Mouse (Mus musculus) hindbrain, postnatal 0 days (tissue): ENCODE results near the gene Rab15. TPM values are rescaled to one million over a fixed set of nuclear protein-coding genes. Genes with fewer than 3 reads are reported as not detected.
"Not testable (repeated sequence)": the region's sequence is repeated elsewhere in the genome, so short reads cannot be mapped to it uniquely, and the experiment has no call there.

Experiments
- ATAC-seq: fragments of 200-750 bp; cut with Nextera tagmentation; 2 replicates; pipeline ENCODE4 v1.8.0; 2017; ENCODE audit warnings: mild to moderate bottlenecking, moderate TSS enrichment, moderate library complexity
- DNase-seq: peaks from one replicate; pipeline ENCODE4 v3.0.0-alpha.2; 2015; ENCODE audit warnings: low spot score
- H3K27ac ChIP-seq: fragments of 300-500 bp; sonication (generic); 2 replicates; pipeline ENCODE4 v1.5.1; 2014; ENCODE audit warnings: mild to moderate bottlenecking
- H3K27me3 ChIP-seq: fragments of 300-500 bp; sonication (generic); 2 replicates; pipeline ENCODE4 v1.6.1; 2014; ENCODE audit warnings: low read length, mixed read lengths; ENCODE audit not compliant: insufficient read depth
- H3K36me3 ChIP-seq: fragments of 300-500 bp; sonication (generic); 2 replicates; pipeline ENCODE4 v1.6.1; 2014; ENCODE audit warnings: low read length, mixed read lengths; ENCODE audit not compliant: insufficient read depth
- H3K4me1 ChIP-seq: fragments of 300-500 bp; sonication (generic); 2 replicates; pipeline ENCODE4 v1.6.1; 2014; ENCODE audit warnings: antibody characterized with exemption, low read length, mixed read lengths; ENCODE audit not compliant: insufficient read depth
- H3K4me2 ChIP-seq: fragments of 300-500 bp; sonication (generic); 2 replicates; pipeline ENCODE4 v1.6.1; 2014; ENCODE audit warnings: low read depth, mild to moderate bottlenecking, low read length, moderate library complexity, mixed read lengths
- H3K4me3 ChIP-seq: fragments of 300-500 bp; sonication (generic); 2 replicates; pipeline ENCODE4 v1.5.1; 2014; ENCODE audit warnings: low read length
- H3K9ac ChIP-seq: fragments of 300-500 bp; sonication (generic); replicated peaks from 2 replicates; pipeline ENCODE4 v1.6.1; 2014; ENCODE audit warnings: mild to moderate bottlenecking, low read length, moderate library complexity, mixed read lengths
- H3K9me3 ChIP-seq: fragments of 300-500 bp; sonication (generic); 2 replicates; pipeline ENCODE4 v1.6.1; 2016; ENCODE audit warnings: low read length, mixed read lengths
- CTCF ChIP-seq: IDR thresholded peaks from 2 replicates; pipeline ENCODE4 v1.5.1; 2016; ENCODE audit warnings: antibody characterized with exemption, control low read depth, low read depth
- WGBS: fragments of 180-500 bp; shearing (Covaris S2); extraction: QIAGEN DNeasy Blood & Tissue Kit; methylation state at CpG from one replicate; pipeline ENCODE4 v1.1.7; 2014; 5-methylcytosine and 5-hydroxymethylcytosine counted together
- polyA plus RNA-seq: library from polyadenylated mRNA; unstranded; fragments of >200 nt; fragmentation: Nextera tagmentation; extraction: Ambion mirVana; gene quantifications from 2 replicates; pipeline ENCODE4 v1.2.1, GENCODE M21; 2015
- total RNA-seq: library from RNA; depleted of rRNA; stranded (reverse); fragments of >200 nt; gene quantifications from 2 replicates; pipeline ENCODE4 v1.2.3, GENCODE M21; 2014

The Rab15 gene
- total and polyA plus RNA-seq, 2 experiments from 2014 or later = 56.5 to 110 TPM

- 59% methylated on average over 5 of the region's 5 CpGs for WGBS
- Histone ChIP-seq H3K27me3 (no peaks in the 10 kb centered on the region), H3K27ac (no peak overlapping the region), H3K4me3 (no peak overlapping the region), H3K4me1 (no peaks in the 10 kb centered on the region), H3K9me3 (no peaks in the 10 kb centered on the region), H3K9ac (no peak overlapping the region), H3K36me3 (peaks cover 9% of the 10 kb centered on the region), H3K4me2 (no peak overlapping the region)
- no peak for TF ChIP-seq CTCF
- ATAC-seq (no peak), DNase-seq (no peak)
Observed at GRCm38 (mm10) chr12:76798008-76798720, 24.5 kb downstream of the Rab15 start.

DNA sequence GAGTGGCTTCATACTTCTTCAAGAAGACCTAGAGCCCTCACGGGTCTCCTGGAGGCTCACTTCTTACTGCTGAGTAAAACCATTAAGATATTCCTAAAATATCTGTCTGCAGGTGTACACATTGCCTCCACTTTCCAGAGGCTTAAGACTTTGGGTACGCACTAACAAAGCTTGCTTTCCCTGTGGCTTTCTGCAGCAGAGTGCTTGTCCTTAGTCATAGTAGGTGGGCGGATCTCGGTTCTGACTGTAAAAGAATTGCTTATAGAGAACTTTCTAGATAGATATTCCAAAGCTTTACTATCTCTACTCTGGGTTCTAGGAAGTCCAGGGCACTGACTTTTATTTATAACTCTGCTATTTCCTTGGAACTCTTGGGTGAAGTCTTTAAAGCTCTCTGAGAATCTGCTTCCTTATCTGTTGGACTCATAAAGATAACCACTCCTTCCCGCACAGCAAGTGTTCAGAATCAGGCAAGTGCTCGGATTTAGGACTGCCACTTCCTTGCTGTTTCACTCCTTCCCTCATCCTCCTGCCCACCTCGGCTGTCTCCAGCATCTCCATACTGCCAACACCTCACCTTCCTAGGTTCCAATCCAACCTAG, 25.7 kb downstream of the Rab15 start:
- 90% methylated on average over 7 of the region's 7 CpGs for WGBS
- no peak overlapping the region for H3K9ac ChIP-seq
- H3K36me3 ChIP-seq = peaks cover 9% of the 10 kb centered on the region

DNA sequence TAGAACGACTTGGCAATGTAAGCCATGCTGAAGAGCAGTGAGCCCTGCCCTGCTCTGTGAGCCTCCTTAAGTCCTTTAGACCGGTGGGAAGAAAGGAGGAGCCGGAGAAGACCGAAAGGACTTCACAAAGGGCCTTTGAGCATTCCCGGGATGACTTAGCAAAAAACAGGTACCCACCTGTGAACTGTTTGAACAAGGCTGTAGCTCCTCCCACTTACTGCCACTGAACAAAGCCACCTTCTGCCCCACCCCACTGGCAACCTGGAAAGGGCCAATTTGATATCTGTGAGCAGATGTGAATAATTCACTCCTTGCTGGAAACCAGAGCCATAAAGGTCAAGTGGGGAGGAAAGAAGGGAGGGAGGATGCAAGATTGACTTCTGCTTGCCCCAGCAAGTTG, 27.4 kb downstream of the Rab15 start, which contains the start of gene Gpx2:
Gene Gpx2, minus strand, starts transcription at position 205 of the 400 bp plus-strand sequence.
- H3K9me3 ChIP-seq = no peaks in the 10 kb centered on the region
- H3K4me1 ChIP-seq = no peaks in the 10 kb centered on the region
- no peak within 1 kb of the TSS for H3K4me2 ChIP-seq
- H3K27me3 ChIP-seq = no peaks in the 10 kb centered on the region
- no peak within 1 kb of the TSS for H3K27ac ChIP-seq
- WGBS = 78% methylated on average over 5 of the region's 5 CpGs
- no peak for ATAC-seq
- H3K4me3 ChIP-seq = no peak within 1 kb of the TSS
- TF ChIP-seq CTCF = no peak
- peaks cover 9% of the 10 kb centered on the region for H3K36me3 ChIP-seq
- DNase-seq = no peak
- H3K9ac ChIP-seq = no peak within 1 kb of the TSS

More for the DNA sequence above, 25.7 kb downstream of the Rab15 start:
- TF ChIP-seq CTCF = no peak
- no peak overlapping the region for H3K27ac ChIP-seq
- no peak overlapping the region for H3K4me3 ChIP-seq
- DNase-seq (no peak), ATAC-seq (no peak)
- H3K4me2 ChIP-seq = no peak overlapping the region
- no peaks in the 10 kb centered on the region for H3K27me3 ChIP-seq
- H3K4me1 ChIP-seq = no peaks in the 10 kb centered on the region
- H3K9me3 ChIP-seq = no peaks in the 10 kb centered on the region

- not testable (repeated sequence) for DNase-seq, H3K4me1 ChIP-seq, H3K9ac ChIP-seq, H3K4me3 ChIP-seq, H3K27ac ChIP-seq, H3K36me3 ChIP-seq, H3K27me3 ChIP-seq, ATAC-seq, H3K9me3 ChIP-seq, H3K4me2 ChIP-seq
- WGBS = 52% methylated on average over 14 of the region's 14 CpGs
Observed at GRCm38 (mm10) chr12:76792540-76792939, 30.2 kb downstream of the Rab15 start.

DNA sequence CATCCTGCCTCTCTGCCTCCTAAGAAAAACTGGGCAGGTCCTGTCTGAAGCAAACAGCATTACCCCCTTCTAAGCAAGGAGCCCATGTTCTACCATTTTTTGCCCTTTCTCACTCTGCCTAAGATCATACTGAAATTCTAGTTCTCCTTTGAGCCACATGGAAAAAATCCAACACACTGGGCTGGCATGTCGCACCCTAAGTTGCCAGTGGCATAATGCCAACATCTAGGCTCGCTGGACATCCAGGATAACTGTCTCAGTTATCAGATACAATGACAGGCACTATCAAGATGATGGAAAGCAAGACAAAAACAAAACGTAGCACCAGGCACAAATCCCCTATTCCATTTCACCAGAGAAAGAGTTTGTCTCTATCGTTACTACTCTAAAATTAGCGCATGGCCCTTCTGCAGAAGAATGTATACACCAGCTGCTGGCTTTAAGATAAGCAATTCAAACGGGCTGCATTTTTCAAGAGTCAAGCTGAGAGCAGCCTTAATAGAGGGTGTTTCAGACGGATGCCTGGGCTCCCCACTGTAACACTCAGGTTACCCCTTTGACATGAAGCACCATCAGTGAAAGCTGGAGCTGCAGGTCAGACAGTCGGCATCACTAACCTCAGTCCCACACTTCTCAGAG, 32.1 kb downstream of the Rab15 start:
- ATAC-seq = no peak
- no peak overlapping the region for H3K9ac ChIP-seq
- no peaks in the 10 kb centered on the region for H3K9me3 ChIP-seq
- no peak overlapping the region for H3K4me3 ChIP-seq
- 36% methylated on average over 8 of the region's 8 CpGs for WGBS
- no peaks in the 10 kb centered on the region for H3K4me1 ChIP-seq
- TF ChIP-seq CTCF = no peak
- no peak overlapping the region for H3K27ac ChIP-seq
- DNase-seq = peak; percentile 21
- no peaks in the 10 kb centered on the region for H3K36me3 ChIP-seq
- no peak overlapping the region for H3K4me2 ChIP-seq
- H3K27me3 ChIP-seq = no peaks in the 10 kb centered on the region

DNA sequence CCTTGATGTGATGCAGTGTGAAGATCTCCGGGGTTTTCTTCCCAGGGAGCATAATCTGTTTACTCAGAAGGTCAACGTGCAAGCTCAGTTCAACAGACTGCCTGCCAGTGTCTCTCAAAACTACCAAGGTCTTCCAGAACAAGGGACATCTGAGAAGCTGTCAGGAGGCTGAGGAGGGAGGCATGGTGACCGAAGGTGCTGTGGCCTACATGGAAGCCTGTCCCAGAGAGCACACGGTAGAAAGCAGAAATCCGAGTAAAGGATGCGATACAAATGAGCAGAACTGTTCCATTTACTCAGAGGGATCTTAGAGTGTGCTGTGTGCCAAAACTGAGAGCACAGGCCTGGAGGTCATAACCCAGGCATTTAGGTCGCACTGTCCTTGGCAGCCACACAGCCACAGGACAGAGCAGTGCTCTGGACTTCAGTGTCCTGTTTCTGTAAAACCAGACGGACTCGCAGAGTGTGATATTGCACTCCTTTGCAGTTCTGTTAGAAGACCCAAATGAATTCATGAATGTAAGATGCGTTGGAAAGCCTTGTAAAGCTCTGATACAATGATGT, 38.6 kb downstream of the Rab15 start:
- Histone ChIP-seq H3K4me1 (no peaks in the 10 kb centered on the region), H3K27me3 (no peaks in the 10 kb centered on the region), H3K27ac (no peak overlapping the region), H3K9ac (no peak overlapping the region), H3K36me3 (no peaks in the 10 kb centered on the region), H3K4me3 (no peak overlapping the region), H3K9me3 (no peaks in the 10 kb centered on the region), H3K4me2 (no peak overlapping the region)
- DNase-seq (no peak), ATAC-seq (no peak; the same call in 1 of the 2 replicates)
- WGBS = 58% methylated on average over 10 of the region's 10 CpGs
- TF ChIP-seq CTCF = no peak
